Mouse (Mus musculus): ENCODE results near the gene Pnliprp1.

Pnliprp1 gene

GRCm38 (mm10) chr19:58776461-58776860 is 47.8 kb downstream of the Pnliprp1 start:
- DNase-seq (ENCODE audit: inconsistent ontology term): no peak

DNA sequence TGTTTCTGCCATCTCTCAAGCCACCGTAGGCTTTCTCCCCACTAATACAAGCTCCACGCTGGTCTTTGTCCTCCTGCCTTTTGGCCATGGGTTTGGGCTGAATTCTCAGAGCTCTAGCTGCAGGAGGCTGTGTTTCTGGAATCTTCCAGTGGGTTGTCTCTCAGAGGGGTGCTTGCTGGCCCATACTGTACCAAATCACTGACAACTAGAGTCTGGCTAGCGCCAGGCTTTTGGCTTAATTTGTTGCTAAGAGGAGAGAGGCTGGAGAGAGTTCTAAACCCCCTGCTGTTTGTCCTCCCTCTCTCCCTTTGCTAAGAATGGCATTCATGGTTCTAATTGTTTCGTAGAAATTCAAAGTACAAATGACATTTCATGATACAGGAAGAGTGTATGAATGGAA is 52.9 kb downstream of the Pnliprp1 start:
- peak; percentile 48 for DNase-seq (ENCODE audit: inconsistent ontology term)

DNA sequence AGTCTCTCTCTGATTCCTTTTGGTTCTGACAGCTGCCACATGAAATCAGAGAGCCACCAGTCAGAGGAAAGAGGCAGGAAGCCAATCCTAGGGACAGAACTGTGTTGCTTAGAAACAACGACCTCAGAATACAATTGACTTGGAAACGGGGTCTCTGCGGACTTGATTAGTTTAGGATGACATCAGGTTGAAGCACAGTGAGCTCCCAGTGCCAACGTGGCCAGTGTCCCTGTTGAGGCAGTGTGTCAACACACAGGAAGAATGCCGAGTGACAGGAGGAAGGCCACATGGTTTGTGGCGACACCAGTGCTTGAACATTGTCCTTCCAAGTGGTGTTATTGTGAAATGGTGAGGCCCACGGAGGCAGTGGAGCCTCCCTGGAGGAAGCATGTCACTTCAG is 55.3 kb downstream of the Pnliprp1 start:
- DNase-seq (ENCODE audit: inconsistent ontology term): peak; percentile 33

GRCm38 (mm10) chr19:58789194-58789593 is 60.5 kb downstream of the Pnliprp1 start:
- DNase-seq (ENCODE audit: inconsistent ontology term): no peak
